Mouse (Mus musculus) limb, embryonic 15.5 days (tissue): Measurements from ENCODE around the gene Fam166a. TPM values are rescaled to one million over a fixed set of nuclear protein-coding genes. Genes with fewer than 3 reads are reported as not detected.

Experiments used
- ATAC-seq: fragments of 200-750 bp; cut with Nextera tagmentation; 2 replicates; pipeline ENCODE4 v1.8.0; 2017; ENCODE audit warnings: low read depth, moderate TSS enrichment; ENCODE audit not compliant: insufficient number of reproducible peaks, low FRiP score, low TSS enrichment
- H3K27ac ChIP-seq: fragments of 300-500 bp; sonication (generic); 2 replicates; pipeline ENCODE4 v1.5.1; 2015; ENCODE audit warnings: moderate library complexity, mild to moderate bottlenecking, inconsistent platforms
- H3K27me3 ChIP-seq: fragments of 300-500 bp; sonication (generic); 2 replicates; pipeline ENCODE4 v1.6.1; 2015; ENCODE audit warnings: inconsistent platforms
- H3K36me3 ChIP-seq: fragments of 300-500 bp; sonication (generic); 2 replicates; pipeline ENCODE4 v1.6.1; 2015; ENCODE audit warnings: inconsistent platforms
- H3K4me1 ChIP-seq: fragments of 300-500 bp; sonication (generic); 2 replicates; pipeline ENCODE4 v1.6.1; 2015; ENCODE audit warnings: inconsistent platforms
- H3K4me2 ChIP-seq: fragments of 300-500 bp; sonication (generic); 2 replicates; pipeline ENCODE4 v1.6.1; 2015; ENCODE audit warnings: mild to moderate bottlenecking, inconsistent platforms
- H3K4me3 ChIP-seq: fragments of 300-500 bp; sonication (generic); 2 replicates; pipeline ENCODE4 v1.5.1; 2015; ENCODE audit warnings: mild to moderate bottlenecking, inconsistent platforms
- H3K9ac ChIP-seq: fragments of 300-500 bp; sonication (generic); 2 replicates; pipeline ENCODE4 v1.6.1; 2015; ENCODE audit warnings: inconsistent platforms
- H3K9me3 ChIP-seq: fragments of 300-500 bp; sonication (generic); 2 replicates; pipeline ENCODE4 v1.6.1; 2016; ENCODE audit warnings: inconsistent platforms
- WGBS: fragments of 180-500 bp; shearing (Covaris S2); methylation state at CpG from one replicate; pipeline ENCODE4 v1.1.7; 2015; 5-methylcytosine and 5-hydroxymethylcytosine counted together
- polyA plus RNA-seq: library from polyadenylated mRNA; unstranded; fragments of >200 nt; fragmentation: Nextera tagmentation; extraction: Ambion mirVana; gene quantifications from 2 replicates; pipeline ENCODE4 v1.2.1, GENCODE M21; 2015

The Fam166a gene
- polyA plus RNA-seq, 1 experiment from 2014 or later: not detected

GRCm38 (mm10) chr2:25225811-25226379 lies 7.3 kb downstream of the Fam166a start:
- Histone ChIP-seq H3K9ac (no peak overlapping the region), H3K36me3 (peaks cover 11% of the 10 kb centered on the region), H3K4me1 (peaks cover 27% of the 10 kb centered on the region), H3K4me2 (peak overlapping the region; percentile 41; the same call in 1 of the 2 replicates), H3K27ac (peak overlapping the region; percentile 98), H3K9me3 (no peaks in the 10 kb centered on the region), H3K4me3 (peak overlapping the region; percentile 60), H3K27me3 (peaks cover 12% of the 10 kb centered on the region; the same call in 1 of the 2 replicates)
- ATAC-seq: no peak
- WGBS: 72% methylated on average over 8 of the region's 8 CpGs

DNA sequence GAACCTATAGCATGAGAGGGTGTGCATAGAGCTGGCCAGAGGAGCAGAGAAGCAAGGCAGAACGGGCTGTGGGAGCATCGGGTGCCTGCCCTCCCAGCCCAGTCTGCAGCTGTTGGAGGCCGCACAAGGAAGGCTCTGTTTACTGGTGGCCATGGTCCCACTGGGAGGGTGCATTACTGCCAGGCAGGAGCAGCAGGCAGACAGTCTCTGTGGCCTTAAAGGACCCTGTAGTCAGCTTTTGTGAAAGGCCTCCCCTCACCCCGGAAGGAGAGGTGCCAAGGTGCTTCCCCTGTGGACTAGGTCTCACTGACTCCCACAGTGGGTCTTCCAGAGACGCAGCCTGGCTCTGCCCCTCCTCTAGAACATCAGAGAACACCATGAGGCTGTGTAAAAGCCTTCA lies 8.3 kb downstream of the Fam166a start:
- Histone ChIP-seq H3K36me3 (peaks cover 4% of the 10 kb centered on the region), H3K27me3 (peaks cover 22% of the 10 kb centered on the region; the same call in 1 of the 2 replicates)
- 71% methylated on average over 5 of the region's 5 CpGs for WGBS

GRCm38 (mm10) chr2:25227406-25227805 lies 8.9 kb downstream of the Fam166a start:
- Histone ChIP-seq H3K9ac (no peak overlapping the region), H3K4me2 (no peak overlapping the region), H3K27ac (no peak overlapping the region), H3K36me3 (no peaks in the 10 kb centered on the region), H3K9me3 (no peaks in the 10 kb centered on the region), H3K27me3 (peaks cover 22% of the 10 kb centered on the region; the same call in 1 of the 2 replicates), H3K4me1 (peaks cover 27% of the 10 kb centered on the region), H3K4me3 (no peak overlapping the region)
- 82% methylated on average over 4 of the region's 4 CpGs for WGBS
- ATAC-seq: no peak

More for the DNA sequence above, 8.3 kb downstream of the Fam166a start:
- Histone ChIP-seq H3K9ac (no peak overlapping the region), H3K4me1 (peaks cover 27% of the 10 kb centered on the region), H3K27ac (no peak overlapping the region), H3K4me2 (0 out of 2 replicates have a peak overlapping the region, but pooled peaks have one; percentile 5), H3K9me3 (no peaks in the 10 kb centered on the region), H3K4me3 (no peak overlapping the region)
- no peak for ATAC-seq

DNA sequence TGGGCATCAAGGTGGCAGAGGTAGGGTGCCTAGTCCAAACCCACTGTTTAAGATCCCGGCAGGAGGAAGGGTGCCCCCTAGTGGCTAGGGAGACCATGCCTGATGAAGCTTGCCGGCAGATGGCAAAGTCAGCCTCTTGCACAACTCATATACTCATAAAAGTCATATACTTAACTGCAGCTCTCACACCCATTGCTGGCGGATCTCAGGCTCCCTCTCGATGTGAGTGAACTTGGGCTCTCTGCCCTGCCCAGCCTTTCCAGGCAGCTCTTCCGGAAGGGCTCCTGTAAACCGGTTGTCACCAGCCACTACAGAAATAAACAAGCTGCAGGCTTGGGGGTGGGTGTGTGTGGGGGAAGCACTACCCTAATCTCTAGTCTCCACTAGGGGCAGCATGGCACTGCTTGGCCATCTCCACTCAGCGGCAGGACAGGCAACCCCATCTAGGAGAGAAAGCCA lies 9.9 kb downstream of the Fam166a start:
- Histone ChIP-seq H3K27ac (peak overlapping the region; percentile 43), H3K27me3 (peaks cover 25% of the 10 kb centered on the region; the same call in 1 of the 2 replicates), H3K9me3 (no peaks in the 10 kb centered on the region), H3K4me2 (peak overlapping the region; percentile 21), H3K4me3 (peak overlapping the region; percentile 11; the same call in 1 of the 2 replicates), H3K9ac (no peak overlapping the region), H3K36me3 (no peaks in the 10 kb centered on the region), H3K4me1 (peaks cover 23% of the 10 kb centered on the region)
- 1% methylated on average over 7 of the region's 7 CpGs for WGBS
- ATAC-seq: no peak

DNA sequence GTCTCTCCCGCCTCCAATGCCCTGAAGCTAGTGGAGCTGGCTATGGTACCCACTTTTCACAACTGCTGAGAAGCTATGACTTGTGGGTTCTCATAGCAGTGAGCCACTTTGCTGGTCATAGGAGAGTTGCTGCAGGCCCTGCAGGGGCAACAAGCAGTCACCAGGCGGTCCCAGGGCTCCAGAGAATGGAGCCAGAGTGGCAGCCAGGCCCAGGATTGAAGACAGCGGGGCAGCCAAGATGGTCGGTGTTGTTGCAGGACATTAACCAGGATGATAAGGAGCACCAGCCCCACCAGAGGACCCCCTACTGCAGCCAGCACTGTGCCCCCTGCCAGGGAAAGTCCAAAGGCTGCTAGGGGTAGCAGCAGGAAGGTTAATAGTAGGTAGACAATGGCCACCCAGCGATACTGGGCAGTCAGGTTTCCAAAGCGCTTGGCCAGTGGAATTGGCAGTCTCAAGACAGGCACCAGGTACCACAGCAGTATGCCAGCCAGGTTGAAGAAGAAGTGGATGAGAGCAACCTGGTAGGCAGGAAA lies 10.5 kb downstream of the Fam166a start:
- Histone ChIP-seq H3K4me2 (peak overlapping the region; percentile 21; the same call in 1 of the 2 replicates), H3K4me1 (peaks cover 19% of the 10 kb centered on the region), H3K36me3 (no peaks in the 10 kb centered on the region), H3K27ac (no peak overlapping the region), H3K9ac (no peak overlapping the region), H3K9me3 (no peaks in the 10 kb centered on the region), H3K4me3 (no peak overlapping the region), H3K27me3 (peaks cover 29% of the 10 kb centered on the region; the same call in 1 of the 2 replicates)
- WGBS: 64% methylated on average over 6 of the region's 6 CpGs
- ATAC-seq: no peak

DNA sequence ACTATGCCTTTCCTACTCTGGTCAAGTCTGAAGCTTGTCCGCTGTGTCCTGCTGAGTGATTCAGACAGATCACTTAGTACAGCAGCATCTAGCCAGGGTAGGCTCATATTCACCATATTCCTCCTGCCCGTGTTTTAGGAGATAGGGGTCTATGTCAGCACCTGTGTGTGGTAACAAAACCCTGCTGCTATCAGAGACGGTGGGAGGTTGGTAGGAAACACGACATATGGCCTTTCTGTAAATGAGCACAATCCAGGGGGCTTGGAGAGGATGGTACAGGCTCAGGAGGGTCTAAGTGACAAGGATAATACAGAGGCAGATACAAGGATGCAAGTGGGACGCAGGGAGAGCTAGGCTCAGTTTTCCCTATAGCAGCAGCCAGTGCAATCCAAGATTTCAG lies 11.0 kb downstream of the Fam166a start:
- 77% methylated on average over 5 of the region's 5 CpGs for WGBS
- Histone ChIP-seq H3K36me3 (no peaks in the 10 kb centered on the region), H3K27me3 (peaks cover 33% of the 10 kb centered on the region; the same call in 1 of the 2 replicates), H3K27ac (no peak overlapping the region), H3K9me3 (no peaks in the 10 kb centered on the region), H3K4me1 (peaks cover 19% of the 10 kb centered on the region), H3K4me3 (no peak overlapping the region), H3K4me2 (no peak overlapping the region), H3K9ac (no peak overlapping the region)
- no peak for ATAC-seq

DNA sequence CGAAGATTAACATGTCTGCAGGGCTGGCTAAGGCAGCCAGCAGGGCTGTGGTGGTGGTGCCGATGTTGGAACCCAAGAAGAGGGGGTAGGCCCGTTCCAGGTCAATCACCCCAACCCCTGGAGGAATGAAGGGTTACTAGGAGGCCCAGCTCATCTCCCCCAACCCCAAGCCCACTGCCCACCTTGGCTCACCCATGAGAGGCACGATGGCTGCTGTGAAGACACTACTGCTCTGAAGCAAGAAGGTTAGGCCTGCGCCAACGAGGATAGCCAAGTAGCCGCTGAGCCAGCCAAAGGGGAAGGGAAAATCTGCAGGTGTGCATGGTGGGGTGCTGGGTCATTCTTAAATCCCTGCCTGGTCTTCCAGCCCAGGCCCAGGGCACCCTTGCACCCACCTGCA lies 12.0 kb downstream of the Fam166a start:
- Histone ChIP-seq H3K4me3 (no peak overlapping the region), H3K27me3 (peaks cover 39% of the 10 kb centered on the region; the same call in 1 of the 2 replicates), H3K36me3 (no peaks in the 10 kb centered on the region), H3K27ac (no peak overlapping the region), H3K4me2 (no peak overlapping the region), H3K9ac (no peak overlapping the region), H3K4me1 (peaks cover 15% of the 10 kb centered on the region), H3K9me3 (no peaks in the 10 kb centered on the region)
- no peak for ATAC-seq
- WGBS: 85% methylated on average over 7 of the region's 7 CpGs

GRCm38 (mm10) chr2:25231038-25231437 lies 12.5 kb downstream of the Fam166a start:
- WGBS: 57% methylated on average over 12 of the region's 12 CpGs

DNA sequence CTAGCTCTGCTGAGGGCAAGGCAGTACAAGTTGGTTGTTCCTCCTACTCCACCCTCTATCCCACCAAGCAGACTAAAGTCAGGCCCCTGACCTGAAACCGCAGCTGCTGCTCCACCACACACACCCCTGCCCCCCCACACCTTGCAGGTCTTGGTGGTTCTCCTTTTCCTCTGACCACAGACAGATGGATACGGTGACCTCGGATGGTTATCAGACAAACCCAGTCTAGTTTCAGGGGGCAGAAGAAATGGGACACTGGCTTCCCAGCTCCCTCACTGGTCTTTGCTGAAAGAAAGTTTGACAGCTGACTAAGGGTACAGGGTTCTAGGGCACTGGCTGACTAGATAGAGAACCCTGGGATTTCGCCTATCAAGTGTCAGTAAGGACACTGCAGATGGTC lies 14.9 kb downstream of the Fam166a start:
- ATAC-seq: no peak
- H3K9ac ChIP-seq: no peak overlapping the region
- no peak overlapping the region for H3K4me3 ChIP-seq
- no peak overlapping the region for H3K27ac ChIP-seq
- peaks cover 6% of the 10 kb centered on the region; the same call in 1 of the 2 replicates for H3K4me1 ChIP-seq
- no peaks in the 10 kb centered on the region for H3K9me3 ChIP-seq
- 75% methylated on average over 4 of the region's 4 CpGs for WGBS
- no peak overlapping the region for H3K4me2 ChIP-seq
- H3K27me3 ChIP-seq: peaks cover 49% of the 10 kb centered on the region
- H3K36me3 ChIP-seq: no peaks in the 10 kb centered on the region

More at GRCm38 (mm10) chr2:25231038-25231437, 12.5 kb downstream of the Fam166a start:
- ATAC-seq: no peak
- H3K4me1 ChIP-seq: peaks cover 10% of the 10 kb centered on the region
- H3K27ac ChIP-seq: no peak overlapping the region
- H3K27me3 ChIP-seq: peaks cover 44% of the 10 kb centered on the region
- no peaks in the 10 kb centered on the region for H3K9me3 ChIP-seq
- H3K4me3 ChIP-seq: no peak overlapping the region
- H3K9ac ChIP-seq: no peak overlapping the region
- H3K36me3 ChIP-seq: no peaks in the 10 kb centered on the region
- no peak overlapping the region for H3K4me2 ChIP-seq

DNA sequence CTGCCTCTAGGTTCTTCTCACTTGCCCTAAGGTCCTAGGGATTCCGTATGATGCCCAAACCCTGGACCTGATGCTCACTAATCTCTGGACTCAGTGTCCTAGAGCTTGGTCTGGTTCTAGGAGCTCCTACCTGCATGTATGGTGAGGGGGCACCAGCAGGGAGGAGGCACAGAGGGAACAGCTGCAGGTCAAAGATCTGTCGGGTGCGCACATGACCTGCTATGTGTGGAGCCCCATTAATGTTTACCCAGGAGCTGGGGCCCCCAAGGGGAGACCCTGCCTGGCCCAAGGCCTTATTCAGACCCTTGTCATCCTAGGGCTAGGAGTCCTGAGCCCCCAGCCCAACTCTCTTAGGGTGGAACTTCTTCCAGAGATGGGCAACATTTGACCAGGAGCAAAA lies 15.5 kb downstream of the Fam166a start, which contains the start of gene Slc34a3:
Gene Slc34a3, minus strand, starts transcription at position 315 of the 400 bp plus-strand sequence.
- no peaks in the 10 kb centered on the region for H3K36me3 ChIP-seq
- 85% methylated on average over 3 of the region's 3 CpGs for WGBS
- H3K27ac ChIP-seq: no peak within 1 kb of the TSS
- no peak within 1 kb of the TSS for H3K9ac ChIP-seq
- no peak for ATAC-seq
- H3K4me2 ChIP-seq: no peak within 1 kb of the TSS
- no peak within 1 kb of the TSS for H3K4me3 ChIP-seq
- no peaks in the 10 kb centered on the region for H3K9me3 ChIP-seq
- peaks cover 49% of the 10 kb centered on the region for H3K27me3 ChIP-seq
- H3K4me1 ChIP-seq: peaks cover 1% of the 10 kb centered on the region; the same call in 1 of the 2 replicates

GRCm38 (mm10) chr2:25234551-25235220 lies 16.1 kb downstream of the Fam166a start:
- WGBS: 64% methylated on average over 5 of the region's 5 CpGs
- H3K4me1 ChIP-seq: no peaks in the 10 kb centered on the region
- no peak overlapping the region for H3K4me3 ChIP-seq
- no peaks in the 10 kb centered on the region for H3K9me3 ChIP-seq
- no peak for ATAC-seq
- H3K9ac ChIP-seq: no peak overlapping the region
- no peak overlapping the region for H3K4me2 ChIP-seq
- H3K27me3 ChIP-seq: peaks cover 48% of the 10 kb centered on the region
- H3K27ac ChIP-seq: no peak overlapping the region
- H3K36me3 ChIP-seq: no peaks in the 10 kb centered on the region

GRCm38 (mm10) chr2:25236614-25237013 lies 18.1 kb downstream of the Fam166a start, which contains the start of gene Rnf224:
Gene Rnf224, minus strand, starts transcription at chr2:25236787.
- Histone ChIP-seq H3K4me3 (no peak within 1 kb of the TSS), H3K9me3 (no peaks in the 10 kb centered on the region), H3K36me3 (no peaks in the 10 kb centered on the region), H3K4me1 (peaks cover 15% of the 10 kb centered on the region), H3K27me3 (peaks cover 41% of the 10 kb centered on the region), H3K4me2 (no peak within 1 kb of the TSS), H3K9ac (0 out of 2 replicates have a peak within 1 kb of the TSS, but pooled peaks have one; percentile 7), H3K27ac (no peak within 1 kb of the TSS; the same call in 1 of the 2 replicates)
- ATAC-seq: no peak
- 38% methylated on average over 8 of the region's 8 CpGs for WGBS
